Mouse (Mus musculus): ENCODE measurements at regions not wholly inside any gene's neighbourhood (a gene's known extent, or its start where the extent isn't known, plus 50 kb on each side); places are given as distances from the start of the nearest gene placed in this dataset.

GRCm38 (mm10) chr14:48351652-48352051 is 94.3 kb upstream of the Tmem260 start:
- 76% methylated on average over 6 of the region's 6 CpGs for WGBS
- Histone ChIP-seq H3K36me3 (ENCODE audit: control insufficient read depth, insufficient read depth, low read length) (no peaks in the 10 kb centered on the region), H3K9me3 (replicated peaks; ENCODE audit: control insufficient read depth, low read length, poor library complexity, severe bottlenecking) (no peaks in the 10 kb centered on the region), H3K27me3 (ENCODE audit: control insufficient read depth, insufficient read depth, low read depth, low read length) (no peaks in the 10 kb centered on the region), H3K4me3 (ENCODE audit: low read depth, low read length) (no peak overlapping the region), H3K27ac (ENCODE audit: low read length) (no peak overlapping the region), H3K4me1 (ENCODE audit: control insufficient read depth, insufficient read depth, low read length) (peaks cover 2% of the 10 kb centered on the region; the same call in 1 of the 2 replicates), H3K4me2 (ENCODE audit: low read length) (no peak overlapping the region), H3K9ac (ENCODE audit: low read depth, low read length) (no peak overlapping the region)
- no peak for ATAC-seq

DNA sequence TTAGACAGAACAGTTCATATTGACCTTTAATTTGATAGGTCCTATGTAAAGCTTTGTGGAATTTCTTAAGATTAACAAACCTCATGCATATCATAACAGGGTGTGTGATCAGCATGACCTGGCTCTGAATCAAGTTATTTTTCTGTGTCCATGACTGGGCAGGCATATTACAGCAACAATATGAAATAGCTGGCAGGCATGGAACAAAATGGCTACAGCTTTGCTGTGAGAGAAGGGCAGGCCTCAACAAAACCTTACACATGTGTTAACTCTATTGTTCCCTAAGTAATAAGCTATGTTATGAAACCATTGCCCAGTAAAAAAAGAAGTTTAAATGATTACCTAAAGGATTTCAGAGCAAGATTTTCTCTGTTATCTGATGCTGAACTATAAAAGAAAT is 93.1 kb upstream of the Tmem260 start:
- Histone ChIP-seq H3K4me2 (ENCODE audit: low read length) (no peak overlapping the region), H3K9me3 (replicated peaks; ENCODE audit: control insufficient read depth, low read length, poor library complexity, severe bottlenecking) (no peaks in the 10 kb centered on the region), H3K27ac (ENCODE audit: low read length) (no peak overlapping the region), H3K9ac (ENCODE audit: low read depth, low read length) (no peak overlapping the region), H3K36me3 (ENCODE audit: control insufficient read depth, insufficient read depth, low read length) (no peaks in the 10 kb centered on the region), H3K4me3 (ENCODE audit: low read depth, low read length) (no peak overlapping the region), H3K4me1 (ENCODE audit: control insufficient read depth, insufficient read depth, low read length) (peaks cover 2% of the 10 kb centered on the region; the same call in 1 of the 2 replicates), H3K27me3 (ENCODE audit: control insufficient read depth, insufficient read depth, low read depth, low read length) (peaks cover 3% of the 10 kb centered on the region; the same call in 1 of the 2 replicates)
- ATAC-seq = no peak

DNA sequence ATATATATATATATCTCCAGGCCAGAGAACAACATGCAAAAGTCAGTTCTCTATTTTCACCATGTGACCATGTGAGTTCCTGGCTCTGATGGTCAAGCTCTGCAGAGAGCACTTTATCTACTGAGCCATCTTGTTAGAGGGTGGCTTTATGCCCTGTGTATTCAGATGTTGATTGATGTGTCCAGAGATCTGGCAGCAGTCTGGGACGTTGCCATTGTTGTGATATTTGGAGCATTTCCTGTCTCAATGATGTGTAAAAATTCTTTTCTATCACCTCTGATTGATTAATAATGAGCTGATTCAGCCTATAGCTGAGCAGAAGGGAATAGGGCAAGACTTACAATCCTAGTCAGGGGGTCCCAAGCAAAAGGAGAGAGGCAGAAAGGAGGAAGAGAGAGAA is 91.7 kb upstream of the Tmem260 start:
- Histone ChIP-seq H3K4me2 (ENCODE audit: low read length) (no peak overlapping the region), H3K4me1 (ENCODE audit: control insufficient read depth, insufficient read depth, low read length) (peaks cover 2% of the 10 kb centered on the region; the same call in 1 of the 2 replicates), H3K27me3 (ENCODE audit: control insufficient read depth, insufficient read depth, low read depth, low read length) (peaks cover 3% of the 10 kb centered on the region; the same call in 1 of the 2 replicates), H3K4me3 (ENCODE audit: low read depth, low read length) (no peak overlapping the region), H3K9me3 (replicated peaks; ENCODE audit: control insufficient read depth, low read length, poor library complexity, severe bottlenecking) (no peaks in the 10 kb centered on the region), H3K9ac (ENCODE audit: low read depth, low read length) (no peak overlapping the region), H3K27ac (ENCODE audit: low read length) (no peak overlapping the region), H3K36me3 (ENCODE audit: control insufficient read depth, insufficient read depth, low read length) (no peaks in the 10 kb centered on the region)
- no peak for ATAC-seq
- WGBS = 43% methylated on average over 1 of the region's 1 CpGs

- Histone ChIP-seq H3K36me3 (ENCODE audit: control insufficient read depth, insufficient read depth, low read length) (no peaks in the 10 kb centered on the region), H3K4me2 (ENCODE audit: low read length) (no peak overlapping the region), H3K9ac (ENCODE audit: low read depth, low read length) (no peak overlapping the region), H3K27ac (ENCODE audit: low read length) (no peak overlapping the region), H3K4me3 (ENCODE audit: low read depth, low read length) (no peak overlapping the region), H3K4me1 (ENCODE audit: control insufficient read depth, insufficient read depth, low read length) (no peaks in the 10 kb centered on the region), H3K27me3 (ENCODE audit: control insufficient read depth, insufficient read depth, low read depth, low read length) (peaks cover 3% of the 10 kb centered on the region), H3K9me3 (replicated peaks; ENCODE audit: control insufficient read depth, low read length, poor library complexity, severe bottlenecking) (no peaks in the 10 kb centered on the region)
- 82% methylated on average over 8 of the region's 8 CpGs for WGBS
- no peak for ATAC-seq
These were observed 88.5 kb upstream of the Tmem260 start for GRCm38 (mm10) chr14:48357441-48357840.

- Histone ChIP-seq H3K4me3 (ENCODE audit: low read depth, low read length) (no peak overlapping the region), H3K27ac (ENCODE audit: low read length) (no peak overlapping the region), H3K4me2 (ENCODE audit: low read length) (no peak overlapping the region), H3K4me1 (ENCODE audit: control insufficient read depth, insufficient read depth, low read length) (no peaks in the 10 kb centered on the region), H3K36me3 (ENCODE audit: control insufficient read depth, insufficient read depth, low read length) (no peaks in the 10 kb centered on the region), H3K9ac (ENCODE audit: low read depth, low read length) (0 out of 2 replicates have a peak overlapping the region, but pooled peaks have one; percentile 34), H3K9me3 (replicated peaks; ENCODE audit: control insufficient read depth, low read length, poor library complexity, severe bottlenecking) (no peaks in the 10 kb centered on the region), H3K27me3 (ENCODE audit: control insufficient read depth, insufficient read depth, low read depth, low read length) (peaks cover 3% of the 10 kb centered on the region)
- WGBS = 45% methylated on average over 12 of the region's 12 CpGs
- peak; percentile 78 for ATAC-seq
These were observed 87.3 kb upstream of the Tmem260 start for GRCm38 (mm10) chr14:48358487-48359159.

GRCm38 (mm10) chr14:48361820-48362219 is 84.1 kb upstream of the Tmem260 start:
- Histone ChIP-seq H3K27ac (ENCODE audit: low read length) (no peak overlapping the region), H3K9me3 (replicated peaks; ENCODE audit: control insufficient read depth, low read length, poor library complexity, severe bottlenecking) (no peaks in the 10 kb centered on the region), H3K36me3 (ENCODE audit: control insufficient read depth, insufficient read depth, low read length) (no peaks in the 10 kb centered on the region), H3K9ac (ENCODE audit: low read depth, low read length) (no peak overlapping the region), H3K4me3 (ENCODE audit: low read depth, low read length) (no peak overlapping the region), H3K4me2 (ENCODE audit: low read length) (no peak overlapping the region), H3K4me1 (ENCODE audit: control insufficient read depth, insufficient read depth, low read length) (no peaks in the 10 kb centered on the region), H3K27me3 (ENCODE audit: control insufficient read depth, insufficient read depth, low read depth, low read length) (peaks cover 3% of the 10 kb centered on the region)
- 90% methylated on average over 7 of the region's 7 CpGs for WGBS
- ATAC-seq = no peak

DNA sequence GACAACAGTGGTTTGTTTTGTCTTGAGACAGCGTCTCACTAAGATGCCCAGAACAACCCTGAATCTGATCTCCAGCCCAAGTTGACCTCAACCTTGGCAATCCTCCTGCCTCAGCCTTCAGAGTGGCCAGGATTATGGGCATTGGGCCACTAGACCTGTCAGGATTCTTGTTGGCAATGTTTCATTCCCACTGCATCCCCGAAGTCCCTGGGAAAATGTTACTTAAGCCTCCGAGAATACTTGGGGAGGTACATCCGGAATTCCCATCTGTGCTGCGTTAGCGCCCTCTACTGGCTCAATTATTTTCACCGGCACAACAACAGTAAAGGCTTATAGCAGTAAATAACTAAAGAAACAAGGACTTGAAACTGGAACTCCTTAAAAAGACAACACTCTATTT is 78.9 kb upstream of the Tmem260 start:
- no peaks in the 10 kb centered on the region for H3K4me1 ChIP-seq (ENCODE audit: control insufficient read depth, insufficient read depth, low read length)
- no peaks in the 10 kb centered on the region for H3K9me3 ChIP-seq (replicated peaks; ENCODE audit: control insufficient read depth, low read length, poor library complexity, severe bottlenecking)
- H3K4me3 ChIP-seq (ENCODE audit: low read depth, low read length) = no peak overlapping the region
- H3K36me3 ChIP-seq (ENCODE audit: control insufficient read depth, insufficient read depth, low read length) = no peaks in the 10 kb centered on the region
- no peak overlapping the region for H3K27ac ChIP-seq (ENCODE audit: low read length)
- H3K9ac ChIP-seq (ENCODE audit: low read depth, low read length) = no peak overlapping the region
- H3K27me3 ChIP-seq (ENCODE audit: control insufficient read depth, insufficient read depth, low read depth, low read length) = no peaks in the 10 kb centered on the region
- no peak for ATAC-seq
- H3K4me2 ChIP-seq (ENCODE audit: low read length) = no peak overlapping the region
- 17% methylated on average over 7 of the region's 7 CpGs for WGBS

GRCm38 (mm10) chr14:48370322-48370721 is 75.6 kb upstream of the Tmem260 start:
- Histone ChIP-seq H3K9ac (ENCODE audit: low read depth, low read length) (no peak overlapping the region), H3K9me3 (replicated peaks; ENCODE audit: control insufficient read depth, low read length, poor library complexity, severe bottlenecking) (no peaks in the 10 kb centered on the region), H3K27me3 (ENCODE audit: control insufficient read depth, insufficient read depth, low read depth, low read length) (no peaks in the 10 kb centered on the region), H3K4me2 (ENCODE audit: low read length) (no peak overlapping the region), H3K27ac (ENCODE audit: low read length) (no peak overlapping the region), H3K4me1 (ENCODE audit: control insufficient read depth, insufficient read depth, low read length) (no peaks in the 10 kb centered on the region), H3K4me3 (ENCODE audit: low read depth, low read length) (no peak overlapping the region), H3K36me3 (ENCODE audit: control insufficient read depth, insufficient read depth, low read length) (no peaks in the 10 kb centered on the region)
- 0% methylated on average over 1 of the region's 1 CpGs for WGBS
- 0 out of 2 replicates have a peak, but pooled peaks have one; percentile 5 for ATAC-seq

- no peak overlapping the region for H3K9ac ChIP-seq (ENCODE audit: low read depth, low read length)
- H3K4me3 ChIP-seq (ENCODE audit: low read depth, low read length) = no peak overlapping the region
- H3K27ac ChIP-seq (ENCODE audit: low read length) = no peak overlapping the region
- no peaks in the 10 kb centered on the region for H3K4me1 ChIP-seq (ENCODE audit: control insufficient read depth, insufficient read depth, low read length)
- no peak overlapping the region for H3K4me2 ChIP-seq (ENCODE audit: low read length)
- 36% methylated on average over 5 of the region's 5 CpGs for WGBS
- no peaks in the 10 kb centered on the region for H3K27me3 ChIP-seq (ENCODE audit: control insufficient read depth, insufficient read depth, low read depth, low read length)
- H3K36me3 ChIP-seq (ENCODE audit: control insufficient read depth, insufficient read depth, low read length) = no peaks in the 10 kb centered on the region
- H3K9me3 ChIP-seq (replicated peaks; ENCODE audit: control insufficient read depth, low read length, poor library complexity, severe bottlenecking) = no peaks in the 10 kb centered on the region
- ATAC-seq = peak; percentile 91
These were observed 74.2 kb upstream of the Tmem260 start for GRCm38 (mm10) chr14:48371766-48372165.

Measured in midbrain, embryonic 16.5 days (tissue).